Mouse (Mus musculus) heart, postnatal 14 days (tissue): ENCODE measurements around the gene Mipol1. TPM values are rescaled to one million over a fixed set of nuclear protein-coding genes. Genes with fewer than 3 reads are reported as not detected.

Experiments used
- DNase-seq, 2 experiments: peaks; one replicate each; pipeline ENCODE4 v3.0.0; 2021 to 2022
- intact Hi-C: fragments of 180-260 bp; cut with DNase I; formaldehyde crosslinking; loops from one replicate; pipeline ENCODE4 v1.15.1; 2025
- total RNA-seq, 2 experiments: library from RNA; stranded (reverse); gene quantifications; 2 replicates each; pipeline ENCODE4 v1.2.3; 2021

Mipol1 gene
- total RNA-seq, 2 experiments from 2014 or later: 5.0 to 6.1 TPM

DNA sequence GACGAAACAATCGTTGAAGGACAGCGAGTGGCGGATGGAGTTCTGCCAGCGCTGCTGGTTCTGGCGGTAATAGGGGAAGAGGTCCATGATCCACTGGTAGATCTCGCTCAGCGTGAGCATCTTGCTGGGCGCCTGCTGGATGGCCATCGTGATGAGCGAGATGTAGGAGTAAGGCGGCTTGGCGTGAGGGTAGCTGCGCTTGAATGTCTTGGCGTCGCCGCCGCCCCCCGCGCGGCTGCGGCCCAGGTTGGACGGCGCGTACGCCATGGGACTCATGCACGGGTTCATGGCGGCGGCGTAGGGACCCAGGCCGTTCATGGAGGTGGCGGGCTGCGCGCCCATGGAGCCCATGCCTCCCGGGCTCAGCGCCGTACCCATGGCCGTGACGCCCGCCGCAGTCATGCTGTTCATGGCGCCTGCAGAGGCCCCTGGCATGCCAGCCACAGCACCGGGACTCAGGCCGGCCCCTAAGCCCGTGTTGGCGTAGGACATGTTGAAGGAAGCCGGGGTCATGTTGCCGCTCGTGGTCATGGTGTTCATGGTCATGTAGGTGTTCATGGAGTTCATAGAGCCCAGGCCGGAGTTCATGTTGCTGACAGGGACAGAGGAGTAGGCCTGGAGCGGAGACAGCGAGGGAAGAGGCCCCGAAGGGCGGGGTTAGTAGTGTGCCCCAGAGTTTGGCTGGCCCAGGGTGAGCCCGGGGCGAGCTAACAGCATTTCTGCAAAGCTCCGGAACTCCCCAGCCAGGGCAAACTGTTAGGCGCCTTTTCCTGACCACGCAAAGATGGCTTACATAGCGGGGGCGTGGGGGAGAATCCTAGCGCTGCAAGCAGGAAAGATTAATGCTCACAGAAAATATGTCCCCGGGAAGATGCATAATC is 312.8 kb downstream of the Mipol1 start:
- no peak for DNase-seq

DNA sequence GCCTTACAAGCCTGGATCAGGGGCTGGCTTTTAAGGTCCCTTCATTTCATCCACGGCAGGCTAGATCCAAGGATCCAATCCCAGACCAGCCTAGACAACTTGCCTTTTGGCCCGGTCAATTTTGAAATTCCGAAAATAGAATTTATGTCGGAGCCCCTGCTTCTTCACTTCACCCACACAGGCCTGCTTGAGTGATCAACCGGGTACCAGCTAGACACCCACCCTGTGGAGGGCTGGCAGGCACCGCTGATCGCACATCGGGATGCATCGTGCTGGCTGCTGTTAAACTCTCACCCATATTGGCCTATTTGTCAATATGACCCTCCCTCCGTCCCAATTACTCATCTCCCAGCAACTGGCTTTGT is 313.4 kb downstream of the Mipol1 start:
- intact Hi-C loops: loop anchor here (10.0 kb wide), 1 partner anchor 1019 kb away; no protein-coding TSS in a partner anchor
- DNase-seq: no peak

More for the DNA sequence above, 312.8 kb downstream of the Mipol1 start:
- intact Hi-C loops: loop anchor here (10.0 kb wide), 1 partner anchor 1018 kb away; no protein-coding TSS in a partner anchor

DNA sequence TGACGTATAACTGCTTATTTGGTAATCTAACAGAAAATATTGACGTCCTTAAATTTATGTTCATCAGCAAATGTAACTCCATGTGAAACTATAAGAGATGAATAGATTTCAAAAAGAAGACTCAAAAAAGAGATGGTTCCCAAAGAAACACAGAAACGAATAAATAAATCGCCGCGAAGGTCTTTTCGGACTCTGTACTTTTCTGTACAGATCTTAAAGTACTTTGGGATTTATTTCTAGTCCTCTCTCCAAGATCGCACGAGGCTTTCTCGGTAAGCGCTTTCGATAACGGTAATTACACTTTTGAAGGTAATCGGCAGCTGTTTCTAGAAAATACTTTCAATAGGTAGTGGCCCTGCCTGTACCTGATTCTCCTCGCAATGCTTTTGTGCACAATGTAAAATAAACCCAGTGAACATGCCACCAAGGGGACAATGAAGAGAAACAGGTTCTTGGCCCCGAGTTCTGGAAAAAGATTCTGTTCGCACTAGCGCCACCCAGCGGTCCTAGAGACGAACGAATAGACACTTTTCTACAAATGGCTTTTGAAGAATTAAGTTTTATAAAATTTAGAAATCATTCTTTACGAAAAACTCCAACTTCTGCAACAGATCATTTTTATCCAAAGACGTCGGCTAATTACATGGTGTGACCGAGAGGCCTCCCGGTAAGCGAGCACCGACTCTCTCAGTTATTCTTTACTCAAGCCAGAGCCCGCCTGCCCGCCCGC is 314.6 kb downstream of the Mipol1 start:
- intact Hi-C loops: loop anchor here (5.0 to 10.0 kb wide), 3 partner anchors 263 to 1020 kb away; no protein-coding TSS in a partner anchor
- peak; percentile 53 to 69 for DNase-seq

DNA sequence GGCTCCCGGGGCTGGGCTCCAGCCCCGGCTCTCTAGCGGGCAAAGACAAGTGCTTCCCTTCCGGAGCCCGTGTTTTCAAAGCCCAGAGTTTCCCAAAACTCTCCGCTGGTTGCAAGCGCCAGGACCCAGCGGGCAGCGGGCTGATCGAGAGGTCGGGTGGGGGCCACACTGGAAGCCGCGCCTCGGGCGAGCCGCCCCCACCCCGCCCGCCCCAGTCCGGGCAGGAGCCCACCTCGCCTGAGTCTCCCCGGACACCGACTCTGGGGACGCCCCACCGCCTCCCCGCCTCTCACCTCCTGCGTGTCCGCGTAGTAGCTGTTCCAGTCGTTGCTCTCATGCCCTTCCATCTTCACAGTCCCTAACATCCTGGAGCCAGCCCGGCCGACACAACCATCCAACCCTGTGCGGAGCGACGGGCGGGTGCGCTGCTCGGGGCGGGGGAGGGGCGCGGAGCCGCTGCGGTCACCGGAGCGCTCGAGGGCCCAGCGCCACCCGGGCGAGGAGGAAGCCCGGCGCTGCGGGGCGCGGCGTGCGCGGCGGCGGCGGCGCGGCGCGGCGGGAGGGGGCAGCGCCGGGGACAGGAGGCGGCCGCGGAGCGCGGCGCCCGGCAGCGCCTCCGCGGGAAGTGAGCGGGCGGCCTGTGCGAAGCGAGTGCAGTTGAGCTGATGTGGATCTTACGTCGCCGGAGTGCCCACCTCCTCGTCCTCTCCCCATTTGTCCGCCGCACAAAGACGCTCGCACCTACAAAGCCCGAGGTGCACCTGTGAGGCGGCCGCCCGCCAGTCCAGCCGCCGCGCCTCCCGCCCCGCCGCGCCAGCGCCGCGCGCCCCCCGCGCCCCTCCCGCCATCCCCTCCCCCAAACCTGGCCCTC is 315.4 kb downstream of the Mipol1 start:
- peak; percentile 18 to 22 for DNase-seq
- intact Hi-C loops: loop anchor here (5.0 to 10.0 kb wide), 3 partner anchors 263 to 1021 kb away; no protein-coding TSS in a partner anchor

Other genes with a start within 250 kb of the Mipol1 start
- under 1 TPM; 0.22 to 0.37 TPM for gene Slc25a21, start 33.0 kb upstream of the Mipol1 start, total RNA-seq
- 10 to 100 TPM; 18.2 to 18.4 TPM for gene Prps1l3, start within 50 bp of the Mipol1 start, total RNA-seq